Mouse (Mus musculus): ENCODE measurements around the gene Ndufc1. TPM values are rescaled to one million over a fixed set of nuclear protein-coding genes. Genes with fewer than 3 reads are reported as not detected.
"Not testable (repeated sequence)": the region's sequence is repeated elsewhere in the genome, so short reads cannot be mapped to it uniquely, and the experiment has no call there.

Ndufc1 gene
- polyA plus RNA-seq (2015; fragmentation: Nextera tagmentation; extraction: Ambion mirVana): 772 and 835 TPM in 2 replicates

GRCm38 (mm10) chr3:51408561-51409183 is at the start of gene Ndufc1:
Ndufc1 (minus strand) TSS chr3:51408988.
- ATAC-seq: peak; percentile 93

DNA sequence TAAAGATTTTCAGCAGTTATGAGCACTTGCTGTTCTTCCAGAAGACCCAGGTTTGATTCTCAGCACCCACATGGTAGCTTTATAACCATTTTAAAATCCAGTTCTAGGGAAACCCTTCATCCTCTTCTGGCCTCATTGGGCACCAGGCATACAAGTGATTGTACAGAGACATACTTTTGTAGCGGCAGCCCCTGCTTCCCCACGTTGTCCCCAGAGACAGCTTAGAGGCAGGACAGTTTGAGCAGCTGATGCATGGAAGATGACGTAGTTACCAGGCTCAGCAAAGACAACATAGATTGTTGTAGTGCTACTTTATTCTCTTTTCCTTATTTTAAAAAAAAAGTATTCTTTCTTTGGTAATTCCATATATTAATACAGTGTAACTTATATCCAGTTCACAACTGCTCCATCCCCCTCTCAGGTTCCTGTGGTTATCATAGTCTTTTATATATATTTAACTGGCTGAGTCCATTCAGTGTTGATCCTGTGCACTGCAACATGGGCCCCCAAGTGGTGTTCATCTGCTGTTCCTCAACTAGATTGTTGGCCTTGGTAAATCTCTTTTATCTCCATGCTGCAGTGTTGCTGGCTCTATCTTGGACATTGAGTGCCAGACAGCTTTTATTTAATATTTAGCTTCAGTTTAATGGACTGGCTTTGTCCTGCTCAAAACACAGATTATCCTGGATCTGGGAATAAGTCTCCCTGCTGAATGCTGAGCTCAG is 26.2 kb upstream of the Ndufc1 start:
- Histone ChIP-seq H3K27ac (no peak overlapping the region), H3K9ac (replicated peaks) (no peak overlapping the region), H3K4me2 (replicated peaks) (no peak overlapping the region), H3K27me3 (no peaks in the 10 kb centered on the region), H3K4me1 (replicated peaks) (no peaks in the 10 kb centered on the region), H3K4me3 (replicated peaks) (no peak overlapping the region), H3K36me3 (0 out of 2 replicates have a peak, but pooled peaks cover 3% of the 10 kb centered on the region), H3K9me3 (no peaks in the 10 kb centered on the region)
- no peak for ATAC-seq
- 76% methylated on average over 3 of the region's 3 CpGs for WGBS

More at GRCm38 (mm10) chr3:51408561-51409183, at the start of gene Ndufc1:
- peak within 1 kb of the TSS; percentile 98 for H3K27ac ChIP-seq
- H3K4me3 ChIP-seq (replicated peaks): peak within 1 kb of the TSS; percentile 89
- peak within 1 kb of the TSS; percentile 82 for H3K4me2 ChIP-seq (replicated peaks)
- WGBS: under 1% methylated on average over 40 of the region's 40 CpGs
- H3K9me3 ChIP-seq: no peaks in the 10 kb centered on the region
- peaks cover 18% of the 10 kb centered on the region for H3K36me3 ChIP-seq
- no peaks in the 10 kb centered on the region for H3K27me3 ChIP-seq
- peak within 1 kb of the TSS; percentile 88 for H3K9ac ChIP-seq (replicated peaks)
- peaks cover 14% of the 10 kb centered on the region for H3K4me1 ChIP-seq (replicated peaks)

- 86% methylated on average over 5 of the region's 5 CpGs for WGBS
- not testable (repeated sequence) for H3K4me3 ChIP-seq (replicated peaks)
Observed at GRCm38 (mm10) chr3:51434364-51434763, 25.6 kb upstream of the Ndufc1 start.

DNA sequence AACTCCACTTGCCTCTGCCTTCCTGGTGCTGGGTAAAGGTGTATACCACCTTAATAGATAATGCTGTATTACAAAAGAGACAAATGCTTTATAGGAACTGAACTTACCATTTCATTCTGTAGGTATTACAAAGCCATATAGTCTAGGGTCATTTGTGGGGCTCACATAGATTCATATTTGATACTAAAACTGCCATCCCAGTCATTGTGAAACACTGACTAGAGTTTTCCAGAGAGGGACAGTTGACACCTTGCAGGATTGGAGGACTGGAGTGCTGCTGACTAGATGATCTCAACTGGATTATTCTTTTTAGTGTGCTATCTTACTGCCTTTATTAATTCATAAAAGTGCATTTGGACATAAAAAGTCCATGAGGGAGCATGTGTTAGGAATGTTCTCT is 16.6 kb upstream of the Ndufc1 start:
- Histone ChIP-seq H3K9ac (replicated peaks) (no peak overlapping the region), H3K4me3 (replicated peaks) (no peak overlapping the region), H3K4me2 (replicated peaks) (no peak overlapping the region), H3K27ac (no peak overlapping the region), H3K9me3 (no peaks in the 10 kb centered on the region), H3K27me3 (no peaks in the 10 kb centered on the region), H3K36me3 (no peaks in the 10 kb centered on the region), H3K4me1 (replicated peaks) (no peaks in the 10 kb centered on the region)
- ATAC-seq: no peak

More at GRCm38 (mm10) chr3:51434364-51434763, 25.6 kb upstream of the Ndufc1 start:
- not testable (repeated sequence) for ATAC-seq; H3K27me3 ChIP-seq; H3K4me2 ChIP-seq (replicated peaks); H3K4me1 ChIP-seq (replicated peaks); H3K36me3 ChIP-seq; H3K9me3 ChIP-seq; H3K9ac ChIP-seq (replicated peaks); H3K27ac ChIP-seq

GRCm38 (mm10) chr3:51421921-51422320 is 13.1 kb upstream of the Ndufc1 start:
- Histone ChIP-seq H3K27ac (no peak overlapping the region), H3K9ac (replicated peaks) (no peak overlapping the region), H3K4me1 (replicated peaks) (peaks cover 26% of the 10 kb centered on the region), H3K27me3 (no peaks in the 10 kb centered on the region), H3K4me3 (replicated peaks) (no peak overlapping the region), H3K36me3 (no peaks in the 10 kb centered on the region), H3K9me3 (no peaks in the 10 kb centered on the region), H3K4me2 (replicated peaks) (no peak overlapping the region)
- 94% methylated on average over 3 of the region's 3 CpGs for WGBS
- no peak for ATAC-seq

GRCm38 (mm10) chr3:51417966-51418365 is 9.2 kb upstream of the Ndufc1 start:
- no peak for ATAC-seq
- H3K36me3 ChIP-seq: no peaks in the 10 kb centered on the region
- no peak overlapping the region for H3K27ac ChIP-seq
- no peaks in the 10 kb centered on the region for H3K27me3 ChIP-seq
- H3K4me3 ChIP-seq (replicated peaks): peak overlapping the region; percentile 17
- peaks cover 37% of the 10 kb centered on the region for H3K4me1 ChIP-seq (replicated peaks)
- 0 out of 2 replicates have a peak overlapping the region, but pooled peaks have one; percentile 19 for H3K9ac ChIP-seq (replicated peaks)
- H3K9me3 ChIP-seq: no peaks in the 10 kb centered on the region
- H3K4me2 ChIP-seq (replicated peaks): peak overlapping the region; percentile 79
- WGBS: 75% methylated on average over 2 of the region's 2 CpGs

- H3K9me3 ChIP-seq: no peaks in the 10 kb centered on the region
- ATAC-seq: no peak
- H3K27me3 ChIP-seq: no peaks in the 10 kb centered on the region
- no peaks in the 10 kb centered on the region for H3K36me3 ChIP-seq
- H3K4me3 ChIP-seq (replicated peaks): peak overlapping the region; percentile 86
- peak overlapping the region; percentile 79 for H3K4me2 ChIP-seq (replicated peaks)
- H3K27ac ChIP-seq: no peak overlapping the region
- H3K9ac ChIP-seq (replicated peaks): peak overlapping the region; percentile 92; the same call in 1 of the 2 replicates
- WGBS: 57% methylated on average over 2 of the region's 2 CpGs
- H3K4me1 ChIP-seq (replicated peaks): peaks cover 37% of the 10 kb centered on the region
Observed at GRCm38 (mm10) chr3:51417485-51417884, 8.7 kb upstream of the Ndufc1 start.

- no peak for ATAC-seq
- Histone ChIP-seq H3K4me3 (replicated peaks) (peak overlapping the region; percentile 86), H3K27me3 (no peaks in the 10 kb centered on the region), H3K9me3 (no peaks in the 10 kb centered on the region), H3K4me1 (replicated peaks) (peaks cover 37% of the 10 kb centered on the region), H3K27ac (0 out of 2 replicates have a peak overlapping the region, but pooled peaks have one; percentile 87), H3K4me2 (replicated peaks) (peak overlapping the region; percentile 79), H3K36me3 (no peaks in the 10 kb centered on the region), H3K9ac (replicated peaks) (peak overlapping the region; percentile 92)
- WGBS: 10% methylated on average over 8 of the region's 8 CpGs
Observed at GRCm38 (mm10) chr3:51417135-51417458, 8.3 kb upstream of the Ndufc1 start.

GRCm38 (mm10) chr3:51416364-51417134 is 7.8 kb upstream of the Ndufc1 start:
- Histone ChIP-seq H3K27ac (peak overlapping the region; percentile 87), H3K4me1 (replicated peaks) (peaks cover 37% of the 10 kb centered on the region), H3K9me3 (no peaks in the 10 kb centered on the region), H3K9ac (replicated peaks) (peak overlapping the region; percentile 92), H3K4me3 (replicated peaks) (peak overlapping the region; percentile 86), H3K27me3 (no peaks in the 10 kb centered on the region), H3K4me2 (replicated peaks) (peak overlapping the region; percentile 79), H3K36me3 (no peaks in the 10 kb centered on the region)
- ATAC-seq: peak; percentile 60
- under 1% methylated on average over 63 of the region's 68 CpGs for WGBS

DNA sequence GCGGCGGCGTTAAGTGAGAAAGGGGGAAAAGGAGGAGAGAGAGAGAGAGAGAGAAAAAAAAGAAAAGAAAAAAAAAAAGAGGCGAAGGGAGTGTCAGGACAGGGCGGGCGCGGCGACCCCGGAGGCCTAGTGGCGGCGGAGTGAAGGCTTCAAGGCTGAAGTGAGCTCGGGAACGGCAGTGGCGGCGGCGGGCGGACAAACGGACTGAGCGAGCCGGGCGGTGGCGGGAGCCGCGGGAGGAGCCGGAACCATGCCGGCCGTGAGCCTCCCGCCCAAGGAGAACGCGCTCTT is 7.2 kb upstream of the Ndufc1 start:
- Histone ChIP-seq H3K27ac (peak overlapping the region; percentile 87), H3K4me3 (replicated peaks) (peak overlapping the region; percentile 86), H3K4me1 (replicated peaks) (peaks cover 37% of the 10 kb centered on the region), H3K9me3 (no peaks in the 10 kb centered on the region), H3K9ac (replicated peaks) (peak overlapping the region; percentile 92), H3K36me3 (no peaks in the 10 kb centered on the region), H3K27me3 (no peaks in the 10 kb centered on the region), H3K4me2 (replicated peaks) (peak overlapping the region; percentile 79)
- peak; percentile 84 for ATAC-seq
- WGBS: under 1% methylated on average over 30 of the region's 30 CpGs

DNA sequence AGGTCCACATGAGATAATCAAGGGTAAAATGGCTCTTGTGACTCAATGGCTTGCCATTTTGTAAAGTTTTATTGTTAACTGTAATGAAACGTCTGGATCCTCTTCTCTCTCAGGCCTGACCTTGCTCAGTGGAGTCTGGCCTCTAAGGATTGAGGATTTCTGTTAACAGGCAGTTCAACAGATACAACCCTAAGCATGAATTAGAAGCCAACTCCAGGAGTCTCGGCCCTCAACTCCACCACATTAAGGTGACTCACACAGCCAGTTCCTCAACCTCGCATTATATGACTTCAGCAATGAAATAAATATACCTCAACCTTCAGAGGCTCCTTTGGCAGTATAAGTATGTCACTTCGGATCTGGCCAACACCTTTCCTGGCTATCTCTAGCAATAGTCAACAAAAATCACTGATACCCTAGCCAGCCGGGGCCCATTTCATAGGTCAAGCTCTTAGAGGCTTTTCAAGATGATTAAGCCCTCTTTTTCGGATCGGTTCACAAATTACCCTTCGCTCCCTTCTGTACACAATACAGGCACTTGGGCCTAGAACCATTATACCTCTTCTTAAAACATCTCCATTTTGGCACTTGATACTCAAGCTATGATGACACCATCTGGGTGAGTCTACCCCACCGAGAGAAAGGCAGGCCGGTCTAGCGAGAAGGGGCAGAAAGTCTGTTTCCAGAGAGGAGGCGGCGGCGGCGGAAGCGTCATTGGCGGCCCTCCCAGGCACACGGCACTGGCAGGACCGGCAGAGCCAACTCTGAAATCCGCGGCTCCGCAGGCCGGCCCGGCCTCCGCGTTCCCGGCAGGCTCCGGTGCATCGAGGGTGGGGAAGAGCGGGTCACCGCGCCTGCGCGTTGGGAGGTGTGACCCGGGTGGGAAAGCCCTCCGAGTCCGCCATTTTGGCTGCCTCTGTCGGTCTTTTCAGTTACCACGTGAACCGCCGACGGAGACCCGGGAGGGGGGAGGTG is 6.6 kb upstream of the Ndufc1 start, which contains the start of gene Naa15:
Naa15 (plus strand) TSS at position 51 of the 975 bp plus-strand sequence.
- Histone ChIP-seq H3K4me1 (replicated peaks) (peaks cover 37% of the 10 kb centered on the region), H3K4me3 (replicated peaks) (peak within 1 kb of the TSS; percentile 86), H3K36me3 (no peaks in the 10 kb centered on the region), H3K4me2 (replicated peaks) (peak within 1 kb of the TSS; percentile 79), H3K27me3 (no peaks in the 10 kb centered on the region), H3K9me3 (no peaks in the 10 kb centered on the region), H3K9ac (replicated peaks) (peak within 1 kb of the TSS; percentile 92), H3K27ac (peak within 1 kb of the TSS; percentile 87)
- ATAC-seq: peak; percentile 95
- 4% methylated on average over 43 of the region's 43 CpGs for WGBS
